In the genomic region with DNA sequence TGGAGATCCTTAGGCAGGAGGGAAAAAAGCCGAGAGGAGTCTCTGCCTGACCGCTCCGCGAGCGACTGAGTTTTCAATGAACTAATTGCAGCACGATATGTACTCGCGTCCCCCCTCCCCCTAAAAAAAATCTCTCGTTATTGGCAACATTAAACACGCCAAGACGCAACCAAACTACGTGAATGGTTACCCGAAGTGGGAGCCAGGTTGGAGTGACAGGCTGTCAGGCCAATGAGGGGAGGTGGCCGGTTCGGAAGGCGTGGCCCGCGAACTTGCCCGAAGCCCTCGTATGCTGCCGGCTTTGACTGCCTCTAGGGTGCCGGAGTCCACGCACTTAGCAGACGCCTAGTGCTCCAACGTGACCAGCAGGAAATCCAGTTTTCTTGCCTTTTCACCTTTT, we compare ENCODE assay signal across 8 mouse cellular contexts. TPM values are rescaled to one million over a fixed set of nuclear protein-coding genes. Genes with fewer than 3 reads are reported as not detected.
DNase-seq lines count a peak whose midpoint lies in the region; ATAC-seq and TF ChIP-seq lines count a peak whose summit lies in the region.

TSS of gene Hmgn5 (minus strand) at position 122 of the 400 bp plus-strand sequence.

- DNase-seq in CH12.LX (ENCODE audit: extremely low read depth), result peak; percentile 91
- DNase-seq in c-Kit-positive CD71-positive TER-119-negative erythroid progenitor cells, embryonic 14.5 days (ENCODE audit: low read depth), result peak; percentile 79
- DNase-seq in heart, postnatal 0 days (ENCODE audit: low spot score), result peak; percentile 83
- DNase-seq in large intestine, adult 2 months (ENCODE audit: low read depth, low spot score), result peak; percentile 72
- peak; percentile 91 for DNase-seq in liver, postnatal 0 days
- DNase-seq in testis, postnatal 10 days (ENCODE audit: low spot score), result peak; percentile 93

- H3K4me1 ChIP-seq in CH12.LX (ENCODE audit: control insufficient read depth in 1 of 2, insufficient read depth in 2 of 2), result peaks cover 0 to 6% of the 10 kb centered on the region in 2 experiments; a peak in 1 of 4 replicates
- no peaks in the 10 kb centered on the region for H3K4me1 ChIP-seq in forebrain, embryonic 12.5 days
- H3K4me1 ChIP-seq in heart, postnatal 0 days (ENCODE audit: control insufficient read depth, insufficient read depth), result no peaks in the 10 kb centered on the region
- H3K4me1 ChIP-seq in liver, postnatal 0 days (ENCODE audit: insufficient read depth), result no peaks in the 10 kb centered on the region
- H3K4me1 ChIP-seq in neural tube, embryonic 14.5 days (ENCODE audit: control insufficient read depth, insufficient read depth, low read length), result no peaks in the 10 kb centered on the region

- peak; percentile 70 for TF ChIP-seq POLR2A in CH12.LX (IDR thresholded peaks at IDR 0.05; ENCODE audit: low read depth, low read length)

- peak within 1 kb of the TSS; percentile 48; the same call in 1 of the 2 replicates for H3K27ac ChIP-seq in CH12.LX (ENCODE audit: insufficient read depth, low read depth)
- H3K27ac ChIP-seq in forebrain, embryonic 12.5 days, result peak within 1 kb of the TSS; percentile 67
- peak within 1 kb of the TSS; percentile 84 for H3K27ac ChIP-seq in heart, postnatal 0 days (ENCODE audit: low read depth)
- peak within 1 kb of the TSS; percentile 84 for H3K27ac ChIP-seq in liver, postnatal 0 days (ENCODE audit: low read depth)
- H3K27ac ChIP-seq in neural tube, embryonic 14.5 days (ENCODE audit: low read depth, low read length), result peak within 1 kb of the TSS; percentile 34; the same call in 1 of the 2 replicates

- H3K27me3 ChIP-seq in CH12.LX (replicated peaks), result no peaks in the 10 kb centered on the region
- no peaks in the 10 kb centered on the region for H3K27me3 ChIP-seq in forebrain, embryonic 12.5 days
- H3K27me3 ChIP-seq in heart, postnatal 0 days (ENCODE audit: control insufficient read depth, insufficient read depth, low read length), result no peaks in the 10 kb centered on the region
- no peaks in the 10 kb centered on the region for H3K27me3 ChIP-seq in liver, postnatal 0 days (ENCODE audit: insufficient read depth, low read length)
- H3K27me3 ChIP-seq in neural tube, embryonic 14.5 days (ENCODE audit: control insufficient read depth, insufficient read depth, low read length), result no peaks in the 10 kb centered on the region

- 24% methylated on average over 25 of the region's 25 CpGs for WGBS in forebrain, embryonic 12.5 days
- 16% methylated on average over 25 of the region's 25 CpGs for WGBS in heart, postnatal 0 days
- WGBS in large intestine, adult 2 months, result 21% methylated on average over 25 of the region's 25 CpGs
- 16% methylated on average over 25 of the region's 25 CpGs for WGBS in liver, postnatal 0 days (ENCODE audit: insufficient replicate concordance)
- WGBS in neural tube, embryonic 14.5 days, result 20% methylated on average over 25 of the region's 25 CpGs

- peak within 1 kb of the TSS; percentile 90 for H3K9ac ChIP-seq in CH12.LX (ENCODE audit: insufficient read depth, low read depth)
- peak within 1 kb of the TSS; percentile 44 for H3K9ac ChIP-seq in forebrain, embryonic 12.5 days
- peak within 1 kb of the TSS; percentile 52 for H3K9ac ChIP-seq in heart, postnatal 0 days (replicated peaks; ENCODE audit: low read depth, low read length)
- peak within 1 kb of the TSS; percentile 65 for H3K9ac ChIP-seq in liver, postnatal 0 days (replicated peaks)
- peak within 1 kb of the TSS; percentile 21; the same call in 1 of the 2 replicates for H3K9ac ChIP-seq in neural tube, embryonic 14.5 days (replicated peaks; ENCODE audit: low read depth, low read length)

- in situ Hi-C loops in CH12.LX (cut with MboI; ENCODE audit: low pct_ligation_motif_present, low pct_unique_long_range_greater_than_20kb, low sequenced_read_pairs), result loop anchor here (5.0 kb wide), 1 partner anchor 64 kb away; no protein-coding TSS in a partner anchor

- peak within 1 kb of the TSS; percentile 50 to 67 (median 56) for H3K4me3 ChIP-seq in CH12.LX (replicated peaks in 1 of 3; ENCODE audit: low read depth in 2 of 3, low read length in 2 of 3, poor library complexity in 1 of 3)
- H3K4me3 ChIP-seq in forebrain, embryonic 12.5 days (replicated peaks), result peak within 1 kb of the TSS; percentile 42
- H3K4me3 ChIP-seq in heart, postnatal 0 days (ENCODE audit: low read depth, low read length), result peak within 1 kb of the TSS; percentile 64
- H3K4me3 ChIP-seq in liver, postnatal 0 days (ENCODE audit: low read depth, low read length), result peak within 1 kb of the TSS; percentile 52
- peak within 1 kb of the TSS; percentile 39 for H3K4me3 ChIP-seq in neural tube, embryonic 14.5 days (ENCODE audit: low read depth, low read length)

- peak within 1 kb of the TSS; percentile 67 for H3K4me2 ChIP-seq in CH12.LX (ENCODE audit: insufficient read depth, low read depth, poor library complexity, severe bottlenecking)
- H3K4me2 ChIP-seq in forebrain, embryonic 12.5 days, result peak within 1 kb of the TSS; percentile 54
- H3K4me2 ChIP-seq in heart, postnatal 0 days (ENCODE audit: low read depth, low read length), result peak within 1 kb of the TSS; percentile 67
- peak within 1 kb of the TSS; percentile 65 for H3K4me2 ChIP-seq in liver, postnatal 0 days (ENCODE audit: low read depth, low read length)
- peak within 1 kb of the TSS; percentile 47 for H3K4me2 ChIP-seq in neural tube, embryonic 14.5 days (ENCODE audit: low read depth, low read length)

- no peaks in the 10 kb centered on the region for H3K9me3 ChIP-seq in CH12.LX (replicated peaks; ENCODE audit: low read length)
- no peaks in the 10 kb centered on the region for H3K9me3 ChIP-seq in forebrain, embryonic 12.5 days
- H3K9me3 ChIP-seq in heart, postnatal 0 days (replicated peaks; ENCODE audit: control insufficient read depth, low read length), result no peaks in the 10 kb centered on the region
- no peaks in the 10 kb centered on the region for H3K9me3 ChIP-seq in liver, postnatal 0 days (ENCODE audit: low read length)
- H3K9me3 ChIP-seq in neural tube, embryonic 14.5 days (ENCODE audit: control insufficient read depth, low read length), result no peaks in the 10 kb centered on the region

- H3K79me2 ChIP-seq in CH12.LX (replicated peaks; ENCODE audit: control insufficient read depth, extremely low read depth, insufficient read depth, poor library complexity, severe bottlenecking), result peaks cover 9% of the 10 kb centered on the region

- no peaks in the 10 kb centered on the region for H3K36me3 ChIP-seq in CH12.LX (replicated peaks in 1 of 2; ENCODE audit: control insufficient read depth in 1 of 2, insufficient read depth in 1 of 2, low read length in 1 of 2)
- no peaks in the 10 kb centered on the region for H3K36me3 ChIP-seq in forebrain, embryonic 12.5 days (replicated peaks)
- H3K36me3 ChIP-seq in heart, postnatal 0 days (replicated peaks; ENCODE audit: control insufficient read depth, insufficient read depth, low read length), result no peaks in the 10 kb centered on the region
- H3K36me3 ChIP-seq in liver, postnatal 0 days (replicated peaks; ENCODE audit: insufficient read depth, low read length), result no peaks in the 10 kb centered on the region
- no peaks in the 10 kb centered on the region for H3K36me3 ChIP-seq in neural tube, embryonic 14.5 days (ENCODE audit: control insufficient read depth, insufficient read depth, low read length)

- no peak for TF ChIP-seq RAD21 in CH12.LX (IDR thresholded peaks at IDR 0.05; ENCODE audit: low read depth, low read length)

- ATAC-seq in forebrain, embryonic 12.5 days (ENCODE audit: low FRiP score), result peak; percentile 99
- peak; percentile 98 for ATAC-seq in heart, postnatal 0 days (ENCODE audit: insufficient read depth, low read depth)
- ATAC-seq in liver, postnatal 0 days, result peak; percentile 94
- ATAC-seq in neural tube, embryonic 14.5 days (ENCODE audit: low read depth), result peak; percentile 98

- no peak for TF ChIP-seq CTCF in CH12.LX (conservative IDR thresholded peaks at IDR 0.05 in 1 of 2, IDR thresholded peaks at IDR 0.05 in 1 of 2; ENCODE audit: low read depth in 2 of 2, low read length in 2 of 2)
- no peak for TF ChIP-seq CTCF in heart, postnatal 0 days (IDR thresholded peaks at IDR 0.05; ENCODE audit: low read depth)
- TF ChIP-seq CTCF in liver, postnatal 0 days (IDR thresholded peaks at IDR 0.05; ENCODE audit: low read depth), result no peak

- TF ChIP-seq EP300 in CH12.LX (IDR thresholded peaks at IDR 0.05; ENCODE audit: low read length), result no peak
- TF ChIP-seq EP300 in heart, postnatal 0 days (IDR thresholded peaks at IDR 0.05; ENCODE audit: low read depth), result no peak
- no peak for TF ChIP-seq EP300 in liver, postnatal 0 days (IDR thresholded peaks at IDR 0.05; ENCODE audit: low read depth)

- dilution Hi-C loops in CH12.LX (cut with MboI; ENCODE audit: extremely low pct_ligation_motif_present, extremely low pct_unique_long_range_greater_than_20kb, low sequenced_read_pairs), result no loop called here

TF ChIP-seq in CH12.LX, 34 proteins besides CTCF, POLR2A, EP300 and RAD21 (continues in another document):
- no peak for TF ChIP-seq ZKSCAN1 (IDR thresholded peaks at IDR 0.05; ENCODE audit: borderline replicate concordance, low read depth, low read length)
- 0 out of 2 replicates have a peak, but pooled peaks have one; percentile 65 for TF ChIP-seq TBP (conservative IDR thresholded peaks at IDR 0.05; ENCODE audit: low read depth, low read length)
- no peak for TF ChIP-seq KAT2A (IDR thresholded peaks at IDR 0.05; ENCODE audit: insufficient replicate concordance, low read length)
- peak; percentile 74 for TF ChIP-seq CHD2 (IDR thresholded peaks at IDR 0.05; ENCODE audit: low read length)
- no peak for TF ChIP-seq UBTF (IDR thresholded peaks at IDR 0.05; ENCODE audit: low read depth, low read length)
- no peak; the same call in 1 of the 2 replicates for TF ChIP-seq POLR2AphosphoS2 (IDR thresholded peaks at IDR 0.05; ENCODE audit: low read depth, low read length)
- no peak for TF ChIP-seq JUN (IDR thresholded peaks at IDR 0.05; ENCODE audit: insufficient read depth, low read depth, low read length)
- TF ChIP-seq MXI1 (IDR thresholded peaks at IDR 0.05; ENCODE audit: low read depth, low read length), result no peak; the same call in 1 of the 2 replicates
- TF ChIP-seq CHD1 (IDR thresholded peaks at IDR 0.05; ENCODE audit: low read depth, low read length), result no peak
- TF ChIP-seq MAX (IDR thresholded peaks at IDR 0.05; ENCODE audit: low read length), result no peak
- TF ChIP-seq SIN3A (IDR thresholded peaks at IDR 0.05; ENCODE audit: low read length), result no peak

RNA-seq across cellular contexts. Expression of gene Hmgn5, which starts in this region (rescaled TPM):
- total RNA-seq in CH12.LX (2012; rRNA removed) (8.0 and 8.2 TPM in 2 replicates), CH12.LX (2014; rRNA removed) (7.6 and 9.6 TPM in 2 replicates)
- polyA plus RNA-seq in CH12.LX (2012; ENCODE audit: insufficient read length, low read depth), result 116 and 124 TPM in 2 replicates
- polyA plus RNA-seq in forebrain, embryonic 12.5 days (2016; fragmentation: Nextera tagmentation; extraction: Ambion mirVana), result 43.2 and 47.4 TPM in 2 replicates
- total RNA-seq in heart, postnatal 0 days (2014; rRNA removed; ENCODE audit: low replicate concordance), result 0.19 TPM in 1 of 2 replicates, not detected in the other
- 15.1 and 15.4 TPM in 2 replicates for polyA plus RNA-seq in heart, postnatal 0 days (2015; fragmentation: Nextera tagmentation; extraction: Ambion mirVana)
- polyA plus RNA-seq in large intestine, adult 2 months (2012; rRNA removed), result 1.0 and 1.3 TPM in 2 replicates
- 16.6 and 17.9 TPM in 2 replicates for polyA plus RNA-seq in liver, postnatal 0 days (2015; fragmentation: Nextera tagmentation; extraction: Ambion mirVana)
- polyA plus RNA-seq in neural tube, embryonic 14.5 days (2014; fragmentation: Nextera tagmentation; extraction: Ambion mirVana), result 7.7 and 8.5 TPM in 2 replicates

Comparison
In these comparisons a context has a peak if more than half of its experiments do, and no peak if none do; other contexts are left out.
1. Peak in every context shown above with its lines: DNase-seq, ATAC-seq, H3K4me3 ChIP-seq and H3K27ac ChIP-seq.
2. H3K27ac ChIP-seq: peak in every context shown above with its lines; median percentile 84 in heart, postnatal 0 days; 84 in liver, postnatal 0 days; 67 in forebrain, embryonic 12.5 days; 48 in CH12.LX; 34 in neural tube, embryonic 14.5 days.
3. H3K9ac ChIP-seq: peak in every context shown above with its lines; median percentile 90 in CH12.LX; 65 in liver, postnatal 0 days; 52 in heart, postnatal 0 days; 44 in forebrain, embryonic 12.5 days; 21 in neural tube, embryonic 14.5 days.